1 mouse cellular context compared by ENCODE assay signal in the genomic region with DNA sequence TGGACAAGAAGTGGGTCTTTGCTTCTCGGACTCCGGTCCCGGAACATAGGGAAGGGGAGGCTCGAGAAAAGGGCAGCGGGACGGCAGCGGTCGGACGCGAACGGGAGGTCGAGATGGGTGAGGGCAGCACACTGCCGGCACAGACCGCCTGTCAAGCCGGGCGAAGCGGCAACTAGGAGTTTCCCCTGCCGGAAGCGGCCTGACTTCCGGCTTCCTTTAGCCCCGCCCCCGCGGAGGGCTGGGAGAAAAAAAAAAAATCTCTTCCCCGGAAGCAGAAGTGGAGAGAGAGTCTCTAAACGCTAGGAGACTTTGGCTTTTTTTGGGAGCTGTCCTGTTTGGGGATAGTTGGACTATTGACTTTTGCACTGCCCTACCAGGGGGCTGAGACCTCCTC.
A peak's percentile ranks its signal among the peaks of the same experiment; 100 is the strongest.
TF ChIP-seq lines count a peak whose summit lies in the region.

TSS of gene Mindy3 (minus strand) at position 209 of the 394 bp plus-strand sequence.

TF ChIP-seq in MEL, 35 proteins besides CTCF, POLR2A, EP300 and RAD21 (continued from another document):
- TF ChIP-seq CHD1 (IDR thresholded peaks at IDR 0.05; ENCODE audit: low read depth, low read length) (no peak), ZC3H11A (IDR thresholded peaks at IDR 0.05; ENCODE audit: low read depth, low read length) (no peak), USF2 (IDR thresholded peaks at IDR 0.05; ENCODE audit: borderline replicate concordance in 1 of 2, insufficient read depth in 1 of 2, low read depth in 1 of 2, low read length in 2 of 2) (no peak), CHD2 (IDR thresholded peaks at IDR 0.05; ENCODE audit: low read length) (no peak), MXI1 (IDR thresholded peaks at IDR 0.05; ENCODE audit: low read depth, low read length) (peak; percentile 77; the same call in 1 of the 2 replicates), ZMIZ1 (IDR thresholded peaks at IDR 0.05; ENCODE audit: low read depth, low read length) (peak; percentile 84; the same call in 1 of the 2 replicates), SIN3A (IDR thresholded peaks at IDR 0.05; ENCODE audit: low read length) (peak; percentile 88; the same call in 1 of the 2 replicates), NRF1 (IDR thresholded peaks at IDR 0.05; ENCODE audit: insufficient read depth, low read depth, low read length, poor library complexity, severe bottlenecking) (no peak)
